Mouse (Mus musculus) left cerebral cortex, adult 6 months (tissue): ENCODE data around the gene Armc5. TPM values are rescaled to one million over a fixed set of nuclear protein-coding genes. Genes with fewer than 3 reads are reported as not detected.

Experiments
- long read RNA-seq, 2 experiments: library from polyadenylated mRNA; unstranded; transcript quantifications; one replicate each; pipeline ENCODE4 v2.0.0; 2019 to 2020
- polyA plus RNA-seq: library from polyadenylated mRNA; unstranded; fragments of <200 nt; fragmentation: Nextera tagmentation; gene quantifications from 2 replicates; pipeline ENCODE4 v1.2.3, GENCODE M21; 2021

The Armc5 gene
- polyA plus RNA-seq: 7.6 and 9.1 TPM in 2 replicates
- long read RNA-seq, experiment 1, transcript Armc5-201 (6 exons, 3,834 nt): major isoform, 40 of 53 reads
- long read RNA-seq, experiment 1, partial matches to known transcripts: 4 of 53 reads
- long read RNA-seq, experiment 1, other reads (novel, unspliced or antisense): 9 of 53 reads
- long read RNA-seq, experiment 2, partial matches to known transcripts: 2 of 10 reads
- long read RNA-seq, experiment 2, other reads (novel, unspliced or antisense): 4 of 10 reads

GRCm38 (mm10) chr7:128236856-128237592 lies at the start of gene Armc5:
Gene Armc5, plus strand, starts transcription at chr7:128237342.

GRCm38 (mm10) chr7:128206152-128206551 lies 31.0 kb upstream of the Armc5 start, which contains the start of gene Cox6a2:
Gene Cox6a2, minus strand, starts transcription at chr7:128206387.

GRCm38 (mm10) chr7:128237927-128238778 lies 1.0 kb downstream of the Armc5 start, which contains the start of gene 9130023H24Rik:
Gene 9130023H24Rik, minus strand, starts transcription at chr7:128238031.

GRCm38 (mm10) chr7:128246496-128247391 lies 9.6 kb downstream of the Armc5 start, which contains the start of gene Tgfb1i1:
Gene Tgfb1i1, plus strand, starts transcription at chr7:128246812.

GRCm38 (mm10) chr7:128265411-128265810 lies 28.3 kb downstream of the Armc5 start, which contains the start of gene Slc5a2:
Gene Slc5a2, plus strand, starts transcription at chr7:128265657.

Other genes starting within 250 kb of the Armc5 start
- gene Pycard, start 243.5 kb upstream of the Armc5 start, polyA plus RNA-seq: 15.8 and 26.1 TPM in 2 replicates
- gene Trim72, start 233.4 kb upstream of the Armc5 start, polyA plus RNA-seq: not detected in 2 replicates
- 2.4 and 2.5 TPM in 2 replicates for gene Itgam, start 174.7 kb upstream of the Armc5 start, polyA plus RNA-seq
- gene Gm49368, start 174.7 kb upstream of the Armc5 start, polyA plus RNA-seq: 0.03 TPM in 1 of 2 replicates, not detected in the other
- gene Itgax, start 107.8 kb upstream of the Armc5 start, polyA plus RNA-seq: 0.11 and 0.14 TPM in 2 replicates
- 0.39 and 0.87 TPM in 2 replicates for gene Itgad, start 83.0 kb upstream of the Armc5 start, polyA plus RNA-seq
- gene Cox6a2, start 31.0 kb upstream of the Armc5 start, polyA plus RNA-seq: 50.7 and 69.6 TPM in 2 replicates
- 3.0 and 4.5 TPM in 2 replicates for gene 9130023H24Rik, start 689 bp downstream of the Armc5 start, polyA plus RNA-seq
- 15.0 and 24.1 TPM in 2 replicates for gene Tgfb1i1, start 9.5 kb downstream of the Armc5 start, polyA plus RNA-seq
- not detected in 2 replicates for gene Slc5a2, start 28.3 kb downstream of the Armc5 start, polyA plus RNA-seq
- 10.4 and 19.9 TPM in 2 replicates for gene BC017158, start 60.8 kb downstream of the Armc5 start, polyA plus RNA-seq
- gene Rgs10, start 181.4 kb downstream of the Armc5 start, polyA plus RNA-seq: 136 and 139 TPM in 2 replicates
- 8.2 and 11.7 TPM in 2 replicates for gene Tial1, start 224.4 kb downstream of the Armc5 start, polyA plus RNA-seq